Mouse (Mus musculus) MEL (cell line): Measurements from ENCODE around the gene Tlr4. TPM values are rescaled to one million over a fixed set of nuclear protein-coding genes. Genes with fewer than 3 reads are reported as not detected.

Source experiments
- DNase-seq: peaks from one replicate; pipeline ENCODE4 v3.0.0; 2011; ENCODE audit warnings: low read depth, low spot score
- H3K27ac ChIP-seq: 2 replicates; pipeline ENCODE4 v1.5.1; 2012; ENCODE audit warnings: low read depth, mild to moderate bottlenecking, control low read depth, low read length, moderate library complexity; ENCODE audit not compliant: control insufficient read depth
- H3K27me3 ChIP-seq, 2 experiments: fragments of 150-350 bp in 1 of 2; sonication (generic) in 1 of 2; 2 replicates each; pipeline ENCODE4 v1.6.1; 2012; ENCODE audit warnings: low read length in 2 of 2, mild to moderate bottlenecking in 2 of 2, improper control_type of control experiment in 1 of 2, moderate library complexity in 1 of 2; ENCODE audit not compliant: insufficient read depth in 2 of 2, control insufficient read depth in 1 of 2
- H3K36me3 ChIP-seq, 2 experiments: 2 replicates each; pipeline ENCODE4 v1.6.1; 2012 to 2014; ENCODE audit warnings: low read length in 2 of 2, improper control_type of control experiment in 1 of 2, inconsistent platforms in 1 of 2, mild to moderate bottlenecking in 1 of 2; ENCODE audit not compliant: insufficient read depth in 2 of 2, control insufficient read depth in 1 of 2
- H3K4me1 ChIP-seq, 2 experiments: fragments of 150-350 bp in 1 of 2; sonication (generic) in 1 of 2; 2 replicates each; pipeline ENCODE4 v1.6.1; 2012; ENCODE audit warnings: low read length in 2 of 2, improper control_type of control experiment in 1 of 2, mild to moderate bottlenecking in 1 of 2; ENCODE audit not compliant: insufficient read depth in 2 of 2, control insufficient read depth in 1 of 2
- H3K4me3 ChIP-seq, 2 experiments: fragments of 150-350 bp in 1 of 2; sonication (generic) in 1 of 2; 2 replicates each; pipeline ENCODE4 v1.5.1; 2012; ENCODE audit warnings: low read depth in 2 of 2, low read length in 2 of 2, mild to moderate bottlenecking in 2 of 2, moderate library complexity in 2 of 2, control low read depth in 1 of 2, improper control_type of control experiment in 1 of 2; ENCODE audit not compliant: control insufficient read depth in 1 of 2, insufficient read depth in 1 of 2
- H3K79me2 ChIP-seq: 2 replicates; pipeline ENCODE4 v1.6.1; 2012; ENCODE audit warnings: mild to moderate bottlenecking, low read length, moderate library complexity; ENCODE audit not compliant: control insufficient read depth, poor library complexity, insufficient read depth
- H3K9ac ChIP-seq: 2 replicates; pipeline ENCODE4 v1.6.1; 2012; ENCODE audit warnings: low read depth, mild to moderate bottlenecking, control low read depth, low read length, moderate library complexity; ENCODE audit not compliant: control insufficient read depth, poor library complexity, severe bottlenecking
- H3K9me3 ChIP-seq: fragments of 150-350 bp; sonication (generic); replicated peaks from 2 replicates; pipeline ENCODE4 v1.6.1; 2012; ENCODE audit warnings: mild to moderate bottlenecking, low read length, improper control_type of control experiment, moderate library complexity; ENCODE audit not compliant: insufficient read depth
- BHLHE40 ChIP-seq: IDR thresholded peaks from 2 replicates; pipeline ENCODE4 v1.6.1; 2012; ENCODE audit warnings: low read depth, mild to moderate bottlenecking, inconsistent platforms, low read length, improper control_type of control experiment, borderline replicate concordance
- CHD2 ChIP-seq: IDR thresholded peaks from 2 replicates; pipeline ENCODE4 v1.6.1; 2011; ENCODE audit warnings: low read length, improper control_type of control experiment
- ETS1 ChIP-seq: IDR thresholded peaks from 2 replicates; pipeline ENCODE4 v1.6.1; 2012; ENCODE audit warnings: low read depth, mild to moderate bottlenecking, inconsistent platforms, low read length, improper control_type of control experiment, moderate library complexity
- GATA1 ChIP-seq: IDR thresholded peaks from 2 replicates; pipeline ENCODE4 v1.6.1; 2011; ENCODE audit warnings: low read depth, low read length, improper control_type of control experiment
- HCFC1 ChIP-seq: IDR thresholded peaks from 2 replicates; pipeline ENCODE4 v1.6.1; 2012; ENCODE audit warnings: low read depth, mild to moderate bottlenecking, inconsistent platforms, low read length, improper control_type of control experiment, moderate library complexity
- JUND ChIP-seq: IDR thresholded peaks from 2 replicates; pipeline ENCODE4 v1.6.1; 2011; ENCODE audit warnings: low read depth, mild to moderate bottlenecking, improper control_type of control experiment, low read length
- MAZ ChIP-seq: IDR thresholded peaks from 2 replicates; pipeline ENCODE4 v1.6.1; 2012; ENCODE audit warnings: low read depth, mild to moderate bottlenecking, inconsistent platforms, low read length, improper control_type of control experiment
- MXI1 ChIP-seq: IDR thresholded peaks from 2 replicates; pipeline ENCODE4 v1.6.1; 2011; ENCODE audit warnings: mild to moderate bottlenecking, low read depth, low read length, improper control_type of control experiment
- MYC ChIP-seq: IDR thresholded peaks from 2 replicates; pipeline ENCODE4 v1.6.1; 2011; ENCODE audit warnings: low read depth, mild to moderate bottlenecking, low read length, improper control_type of control experiment, moderate library complexity
- NRF1 ChIP-seq: IDR thresholded peaks from 2 replicates; pipeline ENCODE4 v1.6.1; 2014; ENCODE audit warnings: low read depth, mild to moderate bottlenecking, inconsistent platforms, low read length, improper control_type of control experiment, moderate library complexity; ENCODE audit not compliant: poor library complexity, insufficient read depth, severe bottlenecking
- POLR2AphosphoS5 ChIP-seq: IDR thresholded peaks from 2 replicates; pipeline ENCODE4 v1.6.1; 2012; ENCODE audit warnings: low read depth, borderline replicate concordance, mild to moderate bottlenecking, inconsistent platforms, low read length, moderate library complexity, mixed read lengths
- RAD21 ChIP-seq: IDR thresholded peaks from 2 replicates; pipeline ENCODE4 v1.6.1; 2011; ENCODE audit warnings: mild to moderate bottlenecking, low read depth, low read length, improper control_type of control experiment
- TCF12 ChIP-seq: IDR thresholded peaks from 2 replicates; pipeline ENCODE4 v1.6.1; 2014; ENCODE audit warnings: low read depth, mild to moderate bottlenecking, inconsistent platforms, low read length, improper control_type of control experiment, moderate library complexity
- UBTF ChIP-seq: IDR thresholded peaks from 2 replicates; pipeline ENCODE4 v1.6.1; 2012; ENCODE audit warnings: low read depth, mild to moderate bottlenecking, inconsistent platforms, low read length, improper control_type of control experiment, moderate library complexity, borderline replicate concordance; ENCODE audit not compliant: insufficient read depth
- ZKSCAN1 ChIP-seq: IDR thresholded peaks from 2 replicates; pipeline ENCODE4 v1.6.1; 2012; ENCODE audit warnings: low read depth, mild to moderate bottlenecking, inconsistent platforms, low read length, improper control_type of control experiment, moderate library complexity
- ZNF384 ChIP-seq: IDR thresholded peaks from 2 replicates; pipeline ENCODE4 v1.6.1; 2012; ENCODE audit warnings: low read depth, mild to moderate bottlenecking, inconsistent platforms, low read length, improper control_type of control experiment
- polyA plus RNA-seq, 2 experiments: library from polyadenylated mRNA; stranded (reverse) in 1 of 2; unstranded in 1 of 2; fragments of >175 nt in 1 of 2; fragments of >200 nt in 1 of 2; gene quantifications; 2 replicates each; pipeline versions ENCODE4 v1.2.1 to v1.2.4; 2012; ENCODE audit warnings: low replicate concordance in 2 of 2, low read depth in 1 of 2; ENCODE audit not compliant: insufficient read length in 2 of 2, insufficient read depth in 1 of 2, missing spikeins in 1 of 2
- total RNA-seq: library from RNA; depleted of rRNA; stranded (reverse); fragments of 300-350 nt; gene quantifications from 2 replicates; pipeline ENCODE4 v1.2.3, GENCODE M21; 2012

Tlr4 gene
- total and polyA plus RNA-seq, 3 experiments: not detected

- Histone ChIP-seq H3K27ac (no peak overlapping the region), H3K79me2 (no peaks in the 10 kb centered on the region), H3K27me3 (no peaks in the 10 kb centered on the region), H3K36me3 (no peaks in the 10 kb centered on the region)
- TF ChIP-seq RAD21: no peak
- TF ChIP-seq CHD2: no peak
- TF ChIP-seq MXI1: no peak
- no peak for TF ChIP-seq MYC
- TF ChIP-seq JUND: no peak
- no peak for TF ChIP-seq ZNF384
- no peak for TF ChIP-seq BHLHE40
- no peak for TF ChIP-seq TCF12
- no peak for TF ChIP-seq HCFC1
- no peak for TF ChIP-seq ZKSCAN1
- TF ChIP-seq GATA1: no peak
- TF ChIP-seq ETS1: no peak
- TF ChIP-seq MAZ: no peak
- TF ChIP-seq POLR2AphosphoS5: no peak
- TF ChIP-seq UBTF: no peak
- TF ChIP-seq, all 39 proteins: peak for 0
- Histone ChIP-seq H3K4me3 (no peak overlapping the region), H3K4me1 (no peaks in the 10 kb centered on the region), H3K9me3 (no peaks in the 10 kb centered on the region), H3K9ac (no peak overlapping the region)
- DNase-seq: no peak
Observed at GRCm38 (mm10) chr4:66804552-66805301, 22.7 kb upstream of the Tlr4 start.

GRCm38 (mm10) chr4:66805747-66806146 is 21.6 kb upstream of the Tlr4 start:
- no peaks in the 10 kb centered on the region for H3K36me3 ChIP-seq
- H3K4me1 ChIP-seq: no peaks in the 10 kb centered on the region
- no peaks in the 10 kb centered on the region for H3K9me3 ChIP-seq
- no peaks in the 10 kb centered on the region for H3K79me2 ChIP-seq
- no peak overlapping the region for H3K9ac ChIP-seq
- H3K27me3 ChIP-seq: no peaks in the 10 kb centered on the region
- no peak for TF ChIP-seq NRF1
- no peak for DNase-seq
- no peak overlapping the region for H3K27ac ChIP-seq
- no peak overlapping the region for H3K4me3 ChIP-seq
